Mouse (Mus musculus) bone marrow, adult 2 months (tissue): ENCODE data around the gene Adgrv1.

Experiments used
- CTCF ChIP-seq: fragments of 200-500 bp; IDR thresholded peaks from 2 replicates; pipeline ENCODE4 v1.5.1; 2011; ENCODE audit warnings: low read length, control low read depth; ENCODE audit not compliant: control insufficient read depth, insufficient read depth
- POLR2A ChIP-seq: fragments of 200-500 bp; IDR thresholded peaks from 2 replicates; pipeline ENCODE4 v1.6.1; 2011; ENCODE audit warnings: low read depth, mild to moderate bottlenecking, control low read depth, low read length, borderline replicate concordance; ENCODE audit not compliant: control insufficient read depth

GRCm38 (mm10) chr13:81270396-81270795 is 362.6 kb downstream of the Adgrv1 start:
- TF ChIP-seq CTCF: no peak
- no peak for TF ChIP-seq POLR2A
